ENCODE assay signal across 23 mouse cellular contexts in the genomic region with DNA sequence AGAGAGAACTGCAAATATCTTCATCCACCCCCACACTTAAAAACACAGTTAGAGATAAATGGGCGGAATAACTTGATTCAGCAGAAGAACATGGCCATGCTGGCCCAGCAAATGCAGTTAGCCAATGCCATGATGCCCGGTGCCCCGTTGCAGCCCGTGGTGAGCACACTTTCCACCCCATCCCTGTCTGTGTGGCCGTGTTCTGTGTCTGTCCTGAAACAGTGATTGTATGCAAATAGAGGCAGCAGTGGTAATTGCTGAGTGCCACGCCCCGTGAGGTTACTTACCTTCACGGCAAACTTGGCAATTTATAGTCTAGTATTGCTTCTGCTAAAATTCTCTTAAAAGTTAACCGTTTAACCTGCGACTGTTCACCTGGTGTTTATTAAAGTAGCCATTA.
DNase-seq lines count a peak whose midpoint lies in the region; ATAC-seq and TF ChIP-seq lines count a peak whose summit lies in the region.
"Had no signal": no experiment of that assay in that cellular context is flagged by ENCODE, and none has a peak within 500 bp of the region (broad histone marks: within the 10 kb centered on the region; RNA-seq: fewer than 3 reads in every experiment).

No protein-coding gene starts in this region.

- no peaks in the 10 kb centered on the region for H3K9me3 ChIP-seq in G1E (replicated peaks)
- H3K9me3 ChIP-seq: embryonic facial prominence, embryonic 13.5 days; embryonic facial prominence, embryonic 15.5 days; forebrain, embryonic 10.5 days; forebrain, embryonic 12.5 days had no signal

- no peaks in the 10 kb centered on the region for H3K27me3 ChIP-seq in G1E (ENCODE audit: insufficient read depth, low read length)
- H3K27me3 ChIP-seq in splenic B cell, adult 2 months (ENCODE audit: control insufficient read depth, insufficient read depth, low read length, poor library complexity, severe bottlenecking), result no peaks in the 10 kb centered on the region
- H3K27me3 ChIP-seq: embryonic facial prominence, embryonic 13.5 days; embryonic facial prominence, embryonic 15.5 days; forebrain, embryonic 12.5 days had no signal

- H3K36me3 ChIP-seq in G1E (replicated peaks), result peaks cover 62% of the 10 kb centered on the region
- peaks cover 6% of the 10 kb centered on the region for H3K36me3 ChIP-seq in splenic B cell, adult 2 months (ENCODE audit: control insufficient read depth, insufficient read depth, low read length, poor library complexity, severe bottlenecking)
- H3K36me3 ChIP-seq: embryonic facial prominence, embryonic 15.5 days; forebrain, embryonic 10.5 days; forebrain, embryonic 12.5 days had no signal

- H3K4me1 ChIP-seq in G1E (ENCODE audit: insufficient read depth, low read depth, low read length), result peaks cover 70% of the 10 kb centered on the region
- H3K4me1 ChIP-seq: forebrain, embryonic 12.5 days had no signal

- TF ChIP-seq CTCF in G1E (IDR thresholded peaks at IDR 0.05; ENCODE audit: low read depth, low read length), result no peak

- peak; percentile 46 for DNase-seq in adrenal gland, adult 2 months
- DNase-seq in adrenal gland, postnatal 14 days, result no peak
- DNase-seq in B cell, adult 2 months, result peak; percentile 28 to 33
- DNase-seq in G1E (ENCODE audit: low spot score), result no peak
- DNase-seq in splenic B cell, adult 2 months (ENCODE audit: low read depth, low spot score), result peak; percentile 35
- no peak for DNase-seq in layer of hippocampus, adult 11-12 months (ENCODE audit: low spot score)
- no peak for DNase-seq in yolk sac, embryonic 10.5 days (ENCODE audit: low spot score)
- DNase-seq: adrenal gland, adult 8-10 months; adrenal gland, postnatal 25 days; cerebellum, adult 11 months; cerebellum, adult 18-20 months; cerebellum, adult 8-10 months; cerebellum, adult 9-11 months; cerebellum, postnatal 14 days; cerebellum, postnatal 36 days; embryo, embryonic 11 days had no signal

- peak overlapping the region; percentile 54; the same call in 1 of the 2 replicates for H3K4me3 ChIP-seq in G1E (ENCODE audit: low read depth, low read length)
- H3K4me3 ChIP-seq: embryonic facial prominence, embryonic 13.5 days; embryonic facial prominence, embryonic 15.5 days; erythroblast, embryonic 14.5 days; forebrain, embryonic 10.5 days; forebrain, embryonic 12.5 days had no signal

- ATAC-seq in G1E (ENCODE audit: extremely low read depth, insufficient number of reproducible peaks, low FRiP score, poor library complexity, severe bottlenecking), result no peak
- ATAC-seq: forebrain, embryonic 14.5 days; forebrain, embryonic 16.5 days had no signal

Comparison
In these comparisons a context has a peak if more than half of its experiments do, and no peak if none do; other contexts are left out.
1. DNase-seq: peak in adrenal gland, adult 2 months (single experiment), B cell, adult 2 months (2 of 2) and splenic B cell, adult 2 months (single experiment); none in adrenal gland, postnatal 14 days (single experiment), G1E (single experiment), layer of hippocampus, adult 11-12 months (single experiment) and yolk sac, embryonic 10.5 days (single experiment).